Mouse (Mus musculus) midbrain, embryonic 13.5 days (tissue): Measurements from ENCODE around the gene Tada1. TPM values are rescaled to one million over a fixed set of nuclear protein-coding genes. Genes with fewer than 3 reads are reported as not detected.

ENCODE experiments used
- ATAC-seq: fragments of 200-750 bp; cut with Nextera tagmentation; 2 replicates; pipeline ENCODE4 v1.8.0; 2017; ENCODE audit warnings: mild to moderate bottlenecking, moderate TSS enrichment, moderate library complexity
- H3K27ac ChIP-seq: fragments of 300-500 bp; sonication (generic); 2 replicates; pipeline ENCODE4 v1.5.1; 2015; ENCODE audit warnings: inconsistent platforms, mild to moderate bottlenecking, moderate library complexity
- H3K27me3 ChIP-seq: fragments of 300-500 bp; sonication (generic); 2 replicates; pipeline ENCODE4 v1.6.1; 2015; ENCODE audit warnings: mild to moderate bottlenecking, inconsistent platforms
- H3K36me3 ChIP-seq: fragments of 300-500 bp; sonication (generic); 2 replicates; pipeline ENCODE4 v1.6.1; 2015; ENCODE audit warnings: mild to moderate bottlenecking, inconsistent platforms
- H3K4me1 ChIP-seq: fragments of 300-500 bp; sonication (generic); replicated peaks from 2 replicates; pipeline ENCODE4 v1.6.1; 2015; ENCODE audit warnings: inconsistent platforms
- H3K4me2 ChIP-seq: fragments of 300-500 bp; sonication (generic); replicated peaks from 2 replicates; pipeline ENCODE4 v1.6.1; 2015; ENCODE audit warnings: moderate library complexity, mild to moderate bottlenecking, inconsistent platforms
- H3K4me3 ChIP-seq: fragments of 300-500 bp; sonication (generic); replicated peaks from 2 replicates; pipeline ENCODE4 v1.5.1; 2015; ENCODE audit warnings: mild to moderate bottlenecking, inconsistent platforms
- H3K9ac ChIP-seq: fragments of 300-500 bp; sonication (generic); replicated peaks from 2 replicates; pipeline ENCODE4 v1.6.1; 2015; ENCODE audit warnings: mild to moderate bottlenecking, inconsistent platforms
- H3K9me3 ChIP-seq: fragments of 300-500 bp; sonication (generic); 2 replicates; pipeline ENCODE4 v1.6.1; 2016; ENCODE audit warnings: mild to moderate bottlenecking, inconsistent platforms
- WGBS: fragments of 180-500 bp; shearing (Covaris S2); methylation state at CpG from one replicate; pipeline ENCODE4 v1.1.7; 2015; 5-methylcytosine and 5-hydroxymethylcytosine counted together
- polyA plus RNA-seq: library from polyadenylated mRNA; unstranded; fragments of >200 nt; fragmentation: Nextera tagmentation; extraction: Ambion mirVana; gene quantifications from 2 replicates; pipeline ENCODE4 v1.2.1, GENCODE M21; 2015

The Tada1 gene
- polyA plus RNA-seq, 1 experiment from 2014 or later, result 79.8 TPM

- WGBS, result 67% methylated on average over 3 of the region's 3 CpGs
These were observed 50.2 kb downstream of the Tada1 start for GRCm38 (mm10) chr1:166429053-166429452.

GRCm38 (mm10) chr1:166429809-166430431 is 51.0 kb downstream of the Tada1 start:
- Histone ChIP-seq H3K4me1 (no peaks in the 10 kb centered on the region), H3K9ac (no peak overlapping the region), H3K36me3 (no peaks in the 10 kb centered on the region), H3K27ac (no peak overlapping the region), H3K27me3 (no peaks in the 10 kb centered on the region), H3K4me2 (no peak overlapping the region), H3K9me3 (no peaks in the 10 kb centered on the region), H3K4me3 (no peak overlapping the region)
- no peak for ATAC-seq
- WGBS, result 66% methylated on average over 10 of the region's 10 CpGs

More at GRCm38 (mm10) chr1:166429053-166429452, 50.2 kb downstream of the Tada1 start:
- Histone ChIP-seq H3K27ac (no peak overlapping the region), H3K4me2 (no peak overlapping the region), H3K36me3 (no peaks in the 10 kb centered on the region), H3K27me3 (no peaks in the 10 kb centered on the region), H3K4me3 (no peak overlapping the region), H3K4me1 (no peaks in the 10 kb centered on the region), H3K9me3 (no peaks in the 10 kb centered on the region), H3K9ac (no peak overlapping the region)
- peak; percentile 48; the same call in 1 of the 2 replicates for ATAC-seq

GRCm38 (mm10) chr1:166439426-166439825 is 60.5 kb downstream of the Tada1 start:
- Histone ChIP-seq H3K27ac (no peak overlapping the region), H3K4me2 (no peak overlapping the region), H3K4me3 (no peak overlapping the region), H3K9me3 (no peaks in the 10 kb centered on the region), H3K4me1 (no peaks in the 10 kb centered on the region), H3K9ac (no peak overlapping the region), H3K27me3 (no peaks in the 10 kb centered on the region), H3K36me3 (no peaks in the 10 kb centered on the region)
- ATAC-seq, result no peak
- 74% methylated on average over 6 of the region's 6 CpGs for WGBS

- no peak overlapping the region for H3K4me3 ChIP-seq
- H3K4me2 ChIP-seq, result no peak overlapping the region
- no peak overlapping the region for H3K27ac ChIP-seq
- H3K36me3 ChIP-seq, result no peaks in the 10 kb centered on the region
- no peaks in the 10 kb centered on the region for H3K9me3 ChIP-seq
- no peaks in the 10 kb centered on the region for H3K4me1 ChIP-seq
- 90% methylated on average over 3 of the region's 3 CpGs for WGBS
- H3K27me3 ChIP-seq, result no peaks in the 10 kb centered on the region
- H3K9ac ChIP-seq, result no peak overlapping the region
- no peak for ATAC-seq
These were observed 63.1 kb downstream of the Tada1 start for GRCm38 (mm10) chr1:166441992-166442391.

Other genes starting within 250 kb of the Tada1 start
- 0.17 TPM in 1 of 2 replicates, not detected in the other for gene Gpa33, start 248.9 kb upstream of the Tada1 start, polyA plus RNA-seq
- not detected in 2 replicates for gene Mael, start 140.3 kb upstream of the Tada1 start, polyA plus RNA-seq
- 5.3 and 6.5 TPM in 2 replicates for gene Ildr2, start 125.0 kb upstream of the Tada1 start, polyA plus RNA-seq
- gene Pogk, start 30.8 kb downstream of the Tada1 start, polyA plus RNA-seq, result 41.1 and 45.5 TPM in 2 replicates
- gene Gm4846, start 118.5 kb downstream of the Tada1 start, polyA plus RNA-seq, result not detected in 2 replicates